Mouse (Mus musculus) megakaryocyte, embryonic 14.5 days (primary cell): ENCODE data around the gene Lrrc42.

ENCODE experiments used
- FLI1 ChIP-seq: IDR thresholded peaks from 2 replicates; pipeline ENCODE4 v1.6.1; 2012; ENCODE audit warnings: low read length, inconsistent platforms, mixed read lengths
- GATA1 ChIP-seq: IDR thresholded peaks from 3 replicates; pipeline ENCODE4 v1.6.1; 2012; ENCODE audit warnings: mixed read lengths, low read length, inconsistent platforms, borderline replicate concordance

DNA sequence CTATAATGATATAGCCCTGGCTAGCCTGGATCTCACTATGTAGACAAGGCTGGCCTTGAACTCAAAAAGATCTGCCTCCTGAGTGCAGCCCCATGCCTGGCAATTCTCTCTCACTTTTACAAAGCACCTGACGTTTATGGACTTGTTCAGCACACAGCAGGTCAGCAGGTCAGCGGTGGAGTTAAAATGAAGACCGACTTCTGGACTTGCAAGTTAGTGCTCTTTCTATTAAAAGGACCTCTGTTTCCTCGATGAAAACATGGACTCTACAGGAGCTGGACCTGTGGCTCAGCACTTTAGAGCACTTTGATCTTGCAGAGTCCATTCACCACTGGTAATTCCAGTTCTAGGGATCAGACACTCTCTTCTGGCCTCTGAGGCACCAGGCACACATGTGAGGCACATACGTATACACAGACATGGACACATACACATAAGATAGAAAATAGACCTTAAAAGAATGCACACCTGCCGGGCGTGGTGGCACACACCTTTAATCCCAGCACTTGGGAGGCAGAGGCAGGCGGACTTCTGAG lies 44.8 kb upstream of the Lrrc42 start:
- TF ChIP-seq FLI1: no peak
- no peak for TF ChIP-seq GATA1
